Mouse (Mus musculus): Measurements from ENCODE around the gene Capn6. TPM values are rescaled to one million over a fixed set of nuclear protein-coding genes. Genes with fewer than 3 reads are reported as not detected.

The Capn6 gene
- 367 and 415 TPM in 2 replicates for polyA plus RNA-seq (2015; fragmentation: Nextera tagmentation; extraction: Ambion mirVana)

DNA sequence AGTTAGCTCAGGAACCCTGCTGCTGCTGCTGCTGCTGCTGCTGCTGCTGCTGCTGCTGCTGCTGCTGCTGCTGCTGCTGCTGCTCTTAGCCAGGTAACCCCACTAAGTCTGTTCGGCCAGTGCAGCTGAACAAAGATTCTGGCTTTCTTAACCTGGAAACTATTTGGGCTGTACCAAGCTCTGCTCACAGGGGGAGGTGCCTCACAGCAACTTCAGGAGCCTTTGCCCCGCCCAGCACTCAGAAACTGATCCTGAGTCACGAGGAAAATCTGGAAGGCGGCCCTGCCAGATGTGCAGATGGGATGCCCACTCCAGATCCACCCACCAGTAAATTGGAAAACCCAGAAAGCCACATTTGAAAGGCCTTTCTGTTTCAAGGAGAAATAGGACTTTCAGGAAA is at the start of gene Capn6:
Gene Capn6, minus strand, starts transcription at position 203 of the 400 bp plus-strand sequence.
- Histone ChIP-seq H3K36me3 (no peaks in the 10 kb centered on the region), H3K4me2 (replicated peaks) (peak within 1 kb of the TSS; percentile 58), H3K27me3 (0 out of 2 replicates have a peak, but pooled peaks cover 4% of the 10 kb centered on the region), H3K4me3 (peak within 1 kb of the TSS; percentile 54), H3K9me3 (no peaks in the 10 kb centered on the region), H3K9ac (peak within 1 kb of the TSS; percentile 71), H3K4me1 (peaks cover 10% of the 10 kb centered on the region; the same call in 1 of the 2 replicates), H3K27ac (peak within 1 kb of the TSS; percentile 81)
- WGBS = 30% methylated on average over 4 of the region's 4 CpGs
- peak; percentile 92 for ATAC-seq (ENCODE audit: low FRiP score, low read depth)

DNA sequence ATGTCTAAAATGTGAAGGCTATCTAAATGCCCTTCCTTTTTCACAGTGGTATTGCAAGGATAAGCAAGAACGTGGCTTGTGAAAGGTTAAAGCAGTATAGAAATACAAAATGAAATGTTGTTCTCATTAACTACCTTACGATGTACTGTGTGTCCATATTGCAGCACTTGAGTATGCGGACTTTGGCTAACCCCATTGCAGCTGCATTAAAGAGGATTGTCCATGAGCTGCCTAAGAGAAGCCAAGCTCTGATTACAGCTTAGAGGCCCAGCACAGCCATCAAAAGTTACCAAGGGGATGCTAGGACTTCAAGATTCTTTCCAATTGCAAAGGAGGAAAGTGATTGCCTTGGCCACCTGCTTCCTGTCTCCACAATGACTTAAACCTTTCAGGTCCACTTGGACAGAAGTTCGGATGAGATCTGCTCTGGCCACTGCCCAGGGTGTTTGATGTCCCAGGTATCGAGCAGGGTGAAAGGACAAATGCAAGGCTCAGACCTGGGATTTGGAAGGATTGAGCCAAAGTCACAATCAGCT is 40.0 kb upstream of the Capn6 start:
- peak; percentile 57; the same call in 1 of the 2 replicates for ATAC-seq (ENCODE audit: low FRiP score, low read depth)
- 67% methylated on average over 5 of the region's 5 CpGs for WGBS
- Histone ChIP-seq H3K4me3 (no peak overlapping the region), H3K4me2 (replicated peaks) (no peak overlapping the region), H3K9me3 (no peaks in the 10 kb centered on the region), H3K9ac (no peak overlapping the region), H3K36me3 (no peaks in the 10 kb centered on the region), H3K27ac (no peak overlapping the region), H3K27me3 (peaks cover 6% of the 10 kb centered on the region), H3K4me1 (no peaks in the 10 kb centered on the region)

DNA sequence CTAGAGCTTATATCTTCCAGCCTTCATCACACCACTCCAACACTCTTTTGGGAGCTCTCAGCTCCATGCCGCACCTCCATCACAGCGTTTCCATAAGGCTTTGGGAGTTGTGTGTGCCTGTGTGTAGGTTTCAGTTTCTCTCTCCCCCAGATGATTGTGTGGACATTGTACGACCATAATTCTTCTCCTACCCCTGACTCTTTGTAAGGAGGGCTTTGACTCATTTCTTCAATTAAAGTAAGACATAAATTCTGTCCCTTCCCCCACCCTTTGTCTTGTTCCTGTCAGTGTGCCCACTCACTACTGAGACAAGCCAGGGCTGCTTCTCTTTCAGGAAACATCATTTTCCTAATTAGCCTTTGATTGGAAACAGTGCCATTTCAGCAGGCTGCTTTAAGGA is 24.1 kb upstream of the Capn6 start:
- peaks cover 27% of the 10 kb centered on the region for H3K27me3 ChIP-seq
- no peaks in the 10 kb centered on the region for H3K36me3 ChIP-seq
- H3K9me3 ChIP-seq = no peaks in the 10 kb centered on the region
- no peak overlapping the region for H3K4me2 ChIP-seq (replicated peaks)
- ATAC-seq (ENCODE audit: low FRiP score, low read depth) = no peak
- H3K27ac ChIP-seq = no peak overlapping the region
- no peak overlapping the region for H3K9ac ChIP-seq
- no peak overlapping the region for H3K4me3 ChIP-seq
- no peaks in the 10 kb centered on the region for H3K4me1 ChIP-seq
- 39% methylated on average over 3 of the region's 3 CpGs for WGBS

DNA sequence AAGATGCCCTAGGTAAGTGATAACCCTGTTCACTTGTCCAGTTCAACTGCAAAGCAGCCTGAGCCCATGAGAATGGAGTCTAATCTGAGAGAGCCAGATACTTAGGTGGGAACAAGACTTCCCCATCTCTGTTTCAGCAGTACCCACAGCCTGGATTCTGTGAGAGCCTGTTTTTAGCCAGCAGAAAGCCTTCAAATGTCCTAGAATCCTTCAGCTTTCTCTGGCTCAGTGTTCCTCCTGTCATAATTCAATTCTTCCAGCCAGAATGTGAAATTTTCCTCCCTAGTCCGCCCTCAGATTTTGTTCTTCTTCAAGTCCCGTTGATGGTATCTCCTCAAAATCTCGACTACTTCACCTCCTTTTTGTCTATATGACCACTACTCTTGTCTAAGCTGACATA is 22.8 kb upstream of the Capn6 start:
- ATAC-seq (ENCODE audit: low FRiP score, low read depth) = no peak
- Histone ChIP-seq H3K4me3 (no peak overlapping the region), H3K9me3 (no peaks in the 10 kb centered on the region), H3K27me3 (peaks cover 26% of the 10 kb centered on the region; the same call in 1 of the 2 replicates), H3K9ac (no peak overlapping the region), H3K4me2 (replicated peaks) (no peak overlapping the region), H3K4me1 (no peaks in the 10 kb centered on the region), H3K27ac (no peak overlapping the region), H3K36me3 (no peaks in the 10 kb centered on the region)
- WGBS = 87% methylated on average over 3 of the region's 3 CpGs

DNA sequence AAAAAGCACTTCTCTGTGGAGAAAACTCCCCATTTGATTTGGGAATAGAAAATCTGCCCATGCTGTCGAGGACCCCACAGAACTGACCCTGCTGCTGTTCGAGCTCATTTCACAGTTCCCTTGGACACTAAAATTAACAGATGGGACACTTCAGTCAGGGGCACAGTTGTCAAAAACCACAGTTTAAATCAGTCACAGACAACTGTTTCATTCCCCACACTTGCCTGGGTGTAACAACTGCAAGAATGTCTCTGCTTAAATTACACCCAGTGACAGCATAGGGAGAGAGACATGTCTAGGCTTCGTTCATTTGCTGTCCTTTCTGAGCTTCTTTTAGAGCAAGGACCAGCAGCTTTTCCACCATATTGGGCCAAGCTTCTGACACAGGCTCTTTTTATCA is 19.4 kb upstream of the Capn6 start:
- Histone ChIP-seq H3K4me3 (no peak overlapping the region), H3K9ac (no peak overlapping the region), H3K9me3 (no peaks in the 10 kb centered on the region), H3K36me3 (no peaks in the 10 kb centered on the region), H3K27me3 (peaks cover 26% of the 10 kb centered on the region; the same call in 1 of the 2 replicates), H3K4me2 (replicated peaks) (no peak overlapping the region), H3K4me1 (no peaks in the 10 kb centered on the region), H3K27ac (no peak overlapping the region)
- WGBS = 59% methylated on average over 3 of the region's 3 CpGs
- ATAC-seq (ENCODE audit: low FRiP score, low read depth) = peak; percentile 61; the same call in 1 of the 2 replicates

DNA sequence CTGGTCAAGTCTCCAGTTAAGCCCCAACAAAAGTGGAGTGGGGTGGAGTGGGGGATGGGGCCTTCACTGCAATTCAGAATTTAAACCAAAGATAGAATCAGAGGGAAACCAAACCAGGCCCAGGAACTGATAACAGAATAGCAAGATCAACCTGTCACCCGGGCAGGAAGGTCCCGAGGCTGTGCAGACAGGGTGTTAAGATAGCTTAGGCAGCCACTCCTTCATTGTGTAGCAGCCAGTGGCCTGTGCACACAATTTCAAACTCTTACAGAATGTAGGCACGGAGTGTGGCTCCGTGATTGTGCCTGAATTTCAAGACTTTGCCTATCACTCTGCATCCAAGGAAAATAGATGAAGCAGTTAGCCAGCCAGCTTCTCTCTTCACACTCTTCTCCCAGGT is 693 bp downstream of the Capn6 start:
- H3K27me3 ChIP-seq = 0 out of 2 replicates have a peak, but pooled peaks cover 4% of the 10 kb centered on the region
- peak overlapping the region; percentile 54 for H3K4me3 ChIP-seq
- 0 out of 2 replicates have a peak, but pooled peaks have one; percentile 19 for ATAC-seq (ENCODE audit: low FRiP score, low read depth)
- peak overlapping the region; percentile 58 for H3K4me2 ChIP-seq (replicated peaks)
- H3K36me3 ChIP-seq = no peaks in the 10 kb centered on the region
- H3K9me3 ChIP-seq = no peaks in the 10 kb centered on the region
- WGBS = 33% methylated on average over 4 of the region's 4 CpGs
- H3K27ac ChIP-seq = peak overlapping the region; percentile 81
- peak overlapping the region; percentile 71 for H3K9ac ChIP-seq
- peaks cover 15% of the 10 kb centered on the region for H3K4me1 ChIP-seq

DNA sequence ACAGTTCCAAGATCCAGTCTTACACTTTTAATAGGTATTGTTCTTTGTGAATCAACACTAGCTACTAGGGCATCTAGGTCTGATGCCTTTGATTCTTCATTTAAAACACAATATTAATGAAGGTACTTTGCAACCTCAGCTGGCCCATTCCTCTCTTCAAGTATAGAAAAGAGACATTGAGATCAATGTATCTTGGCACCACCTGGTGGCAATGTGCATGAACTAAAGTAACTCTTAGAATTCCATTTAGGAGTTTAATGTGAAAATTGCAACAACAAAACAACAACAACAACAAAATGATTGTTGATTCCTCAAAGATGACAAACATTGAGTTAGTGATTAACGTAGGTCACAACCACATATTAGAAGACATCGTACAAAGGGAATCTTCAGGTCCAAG is 8.3 kb downstream of the Capn6 start:
- 97% methylated on average over 2 of the region's 2 CpGs for WGBS
- Histone ChIP-seq H3K36me3 (peaks cover 8% of the 10 kb centered on the region; the same call in 1 of the 2 replicates), H3K27ac (no peak overlapping the region), H3K9ac (no peak overlapping the region), H3K4me1 (peaks cover 9% of the 10 kb centered on the region; the same call in 1 of the 2 replicates), H3K27me3 (peaks cover 3% of the 10 kb centered on the region; the same call in 1 of the 2 replicates), H3K4me2 (replicated peaks) (no peak overlapping the region), H3K4me3 (no peak overlapping the region), H3K9me3 (no peaks in the 10 kb centered on the region)
- ATAC-seq (ENCODE audit: low FRiP score, low read depth) = no peak

DNA sequence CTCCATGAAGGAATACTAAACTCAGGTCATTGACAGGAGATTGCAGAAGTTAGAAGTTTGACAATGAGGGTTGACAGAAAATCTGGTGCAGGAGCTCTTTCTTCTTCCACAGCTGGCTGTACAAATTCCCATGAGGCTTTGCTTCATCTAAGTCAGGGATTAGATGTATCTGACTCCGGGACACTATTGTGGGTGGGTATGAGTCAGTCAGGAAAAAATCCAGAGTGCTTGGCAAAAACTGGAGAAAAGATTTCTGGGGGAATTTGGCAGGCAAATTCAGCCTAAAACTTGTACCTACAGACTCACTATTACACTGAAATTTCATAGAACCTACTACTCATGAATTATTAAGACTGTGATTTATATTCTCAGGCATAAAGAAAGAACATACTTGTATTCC is 11.3 kb downstream of the Capn6 start:
- no peak overlapping the region for H3K4me2 ChIP-seq (replicated peaks)
- H3K9ac ChIP-seq = no peak overlapping the region
- no peaks in the 10 kb centered on the region for H3K9me3 ChIP-seq
- ATAC-seq (ENCODE audit: low FRiP score, low read depth) = no peak
- WGBS = 91% methylated on average over 1 of the region's 1 CpGs
- no peak overlapping the region for H3K4me3 ChIP-seq
- H3K27ac ChIP-seq = no peak overlapping the region
- no peaks in the 10 kb centered on the region for H3K4me1 ChIP-seq
- peaks cover 3% of the 10 kb centered on the region; the same call in 1 of the 2 replicates for H3K27me3 ChIP-seq
- H3K36me3 ChIP-seq = peaks cover 16% of the 10 kb centered on the region

DNA sequence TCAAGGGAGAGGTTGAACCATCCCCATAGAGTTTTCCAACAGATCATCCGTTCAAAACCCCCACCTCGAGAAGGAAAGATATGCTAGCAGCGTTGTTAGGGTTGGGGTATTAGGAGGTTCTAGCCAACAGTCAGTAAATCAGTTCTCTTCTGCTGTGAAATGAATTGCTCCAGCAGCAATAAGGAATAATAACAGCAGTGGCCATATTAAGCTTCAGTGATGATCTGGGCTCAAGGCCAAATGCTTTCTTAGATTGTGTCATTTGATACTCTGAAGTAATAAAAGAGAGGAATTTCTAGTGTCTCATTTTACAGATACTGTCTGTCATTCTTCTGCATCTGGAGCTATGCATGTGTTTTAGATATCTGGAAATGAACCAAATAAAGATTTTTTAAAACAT is 64.7 kb downstream of the Capn6 start:
- H3K4me1 ChIP-seq = no peaks in the 10 kb centered on the region
- H3K4me2 ChIP-seq (replicated peaks) = no peak overlapping the region
- peaks cover 7% of the 10 kb centered on the region; the same call in 1 of the 2 replicates for H3K27me3 ChIP-seq
- H3K36me3 ChIP-seq = no peaks in the 10 kb centered on the region
- H3K4me3 ChIP-seq = no peak overlapping the region
- WGBS = 40% methylated on average over 3 of the region's 3 CpGs
- H3K9me3 ChIP-seq = no peaks in the 10 kb centered on the region
- peak; percentile 36 for ATAC-seq (ENCODE audit: low FRiP score, low read depth)
- no peak overlapping the region for H3K27ac ChIP-seq
- H3K9ac ChIP-seq = no peak overlapping the region

Small RNA genes lying within 50 kb of the gene (microRNA-seq; reads per million reads assigned to microRNA genes)
- gene Gm47298 = 0.52 reads per million

Other genes with a start within 250 kb of the Capn6 start
- 9.4 and 11.4 TPM in 2 replicates for gene Dcx, start 105.9 kb upstream of the Capn6 start, polyA plus RNA-seq (2015; fragmentation: Nextera tagmentation; extraction: Ambion mirVana)

Measured in limb, embryonic 13.5 days (tissue).